In genomic region chr1:144006542-144006941, GRCm38 (mm10) we compare ENCODE assay signal across 8 mouse cellular contexts. TPM values are rescaled to one million over a fixed set of nuclear protein-coding genes. Genes with fewer than 3 reads are reported as not detected.
DNase-seq lines count a peak whose midpoint lies in the region; ATAC-seq and TF ChIP-seq lines count a peak whose summit lies in the region.

No protein-coding gene starts in this region.

- peak; percentile 93 for TF ChIP-seq CTCF in Patski (IDR thresholded peaks at IDR 0.05)

- peak; percentile 44 for ATAC-seq in Patski
- no peak for ATAC-seq in hindbrain, embryonic 15.5 days (ENCODE audit: low FRiP score, low read depth)

- no peak for DNase-seq in Patski (ENCODE audit: low read depth, low spot score)
- DNase-seq in cerebellum, postnatal 14 days = peak; percentile 79
- DNase-seq in frontal cortex, postnatal 36 days (ENCODE audit: low spot score in 2 of 2) = peak; percentile 52 to 74
- peak; percentile 53 to 68 for DNase-seq in left cerebral cortex, adult 18-20 months (ENCODE audit: low spot score in 2 of 2)
- peak; percentile 81 to 82 for DNase-seq in right cerebral cortex, postnatal 10 days (ENCODE audit: low spot score in 2 of 2)
- DNase-seq in urinary bladder, postnatal 36 days (ENCODE audit: low spot score in 2 of 2) = peak; percentile 62 to 71

- H3K79me2 ChIP-seq in macrophage (ENCODE audit: inconsistent target) = peaks cover 20% of the 10 kb centered on the region

- H3K4me1 ChIP-seq in hindbrain, embryonic 15.5 days (replicated peaks) = peaks cover 21% of the 10 kb centered on the region

- POLR2A ChIA-PET in Patski (lab: Charles Lee) = interaction anchor here (0.6 to 1.1 kb wide), 5 partner anchors 60 to 230 kb away, joined by 3 to 5 read pairs (median 4); no protein-coding TSS in a partner anchor

- H3K27ac ChIP-seq in hindbrain, embryonic 15.5 days (replicated peaks) = peak overlapping the region; percentile 21; the same call in 1 of the 2 replicates
- peak overlapping the region; percentile 80 for H3K27ac ChIP-seq in macrophage

- no peaks in the 10 kb centered on the region for H3K9me3 ChIP-seq in hindbrain, embryonic 15.5 days

- H3K36me3 ChIP-seq in hindbrain, embryonic 15.5 days = peaks cover 7% of the 10 kb centered on the region
- H3K36me3 ChIP-seq in macrophage (ENCODE audit: inconsistent target) = 0 out of 2 replicates have a peak, but pooled peaks cover 7% of the 10 kb centered on the region

- H3K9ac ChIP-seq in hindbrain, embryonic 15.5 days = no peak overlapping the region

- CTCF ChIA-PET in Patski (lab: Charles Lee) = interaction anchor here (1.0 to 4.6 kb wide), 8 partner anchors 13 to 214 kb away, joined by 3 to 43 read pairs (median 7); no protein-coding TSS in a partner anchor

- H3K27me3 ChIP-seq in Patski = peaks cover 3% of the 10 kb centered on the region
- no peaks in the 10 kb centered on the region for H3K27me3 ChIP-seq in hindbrain, embryonic 15.5 days

- H3K4me2 ChIP-seq in hindbrain, embryonic 15.5 days = peak overlapping the region; percentile 45

- in situ Hi-C loops in Patski (cut with MboI; ENCODE audit: low pct_unique_long_range_greater_than_20kb) = loop anchor here (10.0 kb wide), 1 partner anchor 368 kb away; no protein-coding TSS in a partner anchor

- WGBS in hindbrain, embryonic 15.5 days = under 1% methylated on average over 8 of the region's 8 CpGs
- 0% methylated on average over 7 of the region's 8 CpGs for WGBS in macrophage (ENCODE audit: missing documents)

- peak overlapping the region; percentile 17 for H3K4me3 ChIP-seq in hindbrain, embryonic 15.5 days
- peak overlapping the region; percentile 10; the same call in 1 of the 2 replicates for H3K4me3 ChIP-seq in macrophage (ENCODE audit: inconsistent target)

RNA-seq across cellular contexts. Expression of gene Rgs2, which starts 2.6 kb away (rescaled TPM):
- 52.2 TPM for polyA plus RNA-seq in Patski (2021)
- polyA plus RNA-seq in hindbrain, embryonic 15.5 days (2015; fragmentation: Nextera tagmentation; extraction: Ambion mirVana) = 102 and 111 TPM in 2 replicates
- 10 to 100 TPM; 79.8 to 88.8 TPM for total RNA-seq in left cerebral cortex, adult 18-20 months (2021)
- 100 to 1,000 TPM in 6 of 26 experiments, 10 to 100 TPM in 15, 1 to 10 TPM in 5; 7.2 to 412 (median 30.9) TPM for total RNA-seq in macrophage (2018; cell fraction: chromatin; rRNA removed)
- total RNA-seq in macrophage (2018; cell fraction: cytosol; rRNA removed) = 100 to 1,000 TPM in 7 of 26 experiments, 10 to 100 TPM in 19; 36.9 to 221 (median 65.7) TPM
- total RNA-seq in macrophage (2018; cell fraction: nucleus; rRNA removed) = 100 to 1,000 TPM in 1 of 26 experiments, 10 to 100 TPM in 25; 14.8 to 238 (median 38.0) TPM
- 90.2 to 154 TPM (median 98.0 TPM) in 3 replicates for polyA plus RNA-seq in macrophage (2018)
